Mouse (Mus musculus) heart, embryonic 16.5 days (tissue): Measurements from ENCODE around the gene Cog5. TPM values are rescaled to one million over a fixed set of nuclear protein-coding genes. Genes with fewer than 3 reads are reported as not detected.

Source experiments
- ATAC-seq: fragments of 200-750 bp; cut with Nextera tagmentation; replicated peaks from 2 replicates; pipeline ENCODE4 v1.8.0; 2017; ENCODE audit warnings: moderate number of reproducible peaks; ENCODE audit not compliant: insufficient read depth, low FRiP score; ENCODE audit errors: extremely low read depth
- H3K27ac ChIP-seq: fragments of 300-500 bp; sonication (generic); 2 replicates; pipeline ENCODE4 v1.5.1; 2014; ENCODE audit warnings: mild to moderate bottlenecking, low read length, control low read depth, moderate library complexity
- H3K27me3 ChIP-seq: fragments of 300-500 bp; sonication (generic); 2 replicates; pipeline ENCODE4 v1.6.1; 2014; ENCODE audit warnings: low read length, mixed read lengths; ENCODE audit not compliant: control insufficient read depth, insufficient read depth
- H3K36me3 ChIP-seq: fragments of 300-500 bp; sonication (generic); 2 replicates; pipeline ENCODE4 v1.6.1; 2014; ENCODE audit not compliant: control insufficient read depth, insufficient read depth
- H3K4me1 ChIP-seq: fragments of 300-500 bp; sonication (generic); 2 replicates; pipeline ENCODE4 v1.6.1; 2014; ENCODE audit warnings: low read length, mixed read lengths; ENCODE audit not compliant: control insufficient read depth, insufficient read depth
- H3K4me2 ChIP-seq: fragments of 300-500 bp; sonication (generic); 2 replicates; pipeline ENCODE4 v1.6.1; 2014; ENCODE audit warnings: low read depth, mild to moderate bottlenecking, control low read depth, low read length
- H3K4me3 ChIP-seq: fragments of 300-500 bp; sonication (generic); 2 replicates; pipeline ENCODE4 v1.5.1; 2014; ENCODE audit warnings: mild to moderate bottlenecking, control low read depth, low read length
- H3K9ac ChIP-seq: fragments of 300-500 bp; sonication (generic); 2 replicates; pipeline ENCODE4 v1.6.1; 2014; ENCODE audit warnings: low read length, control low read depth
- H3K9me3 ChIP-seq: fragments of 300-500 bp; sonication (generic); replicated peaks from 2 replicates; pipeline ENCODE4 v1.6.1; 2016; ENCODE audit warnings: low read length; ENCODE audit not compliant: control insufficient read depth
- WGBS: fragments of 180-500 bp; shearing (Covaris S2); extraction: QIAGEN DNeasy Blood & Tissue Kit; methylation state at CpG from one replicate; pipeline ENCODE4 v1.1.7; 2014; 5-methylcytosine and 5-hydroxymethylcytosine counted together
- polyA plus RNA-seq: library from polyadenylated mRNA; unstranded; fragments of >200 nt; fragmentation: Nextera tagmentation; extraction: Ambion mirVana; gene quantifications from 2 replicates; pipeline ENCODE4 v1.2.1, GENCODE M21; 2015

Gene Cog5
- polyA plus RNA-seq, 1 experiment from 2014 or later, result 27.3 TPM

DNA sequence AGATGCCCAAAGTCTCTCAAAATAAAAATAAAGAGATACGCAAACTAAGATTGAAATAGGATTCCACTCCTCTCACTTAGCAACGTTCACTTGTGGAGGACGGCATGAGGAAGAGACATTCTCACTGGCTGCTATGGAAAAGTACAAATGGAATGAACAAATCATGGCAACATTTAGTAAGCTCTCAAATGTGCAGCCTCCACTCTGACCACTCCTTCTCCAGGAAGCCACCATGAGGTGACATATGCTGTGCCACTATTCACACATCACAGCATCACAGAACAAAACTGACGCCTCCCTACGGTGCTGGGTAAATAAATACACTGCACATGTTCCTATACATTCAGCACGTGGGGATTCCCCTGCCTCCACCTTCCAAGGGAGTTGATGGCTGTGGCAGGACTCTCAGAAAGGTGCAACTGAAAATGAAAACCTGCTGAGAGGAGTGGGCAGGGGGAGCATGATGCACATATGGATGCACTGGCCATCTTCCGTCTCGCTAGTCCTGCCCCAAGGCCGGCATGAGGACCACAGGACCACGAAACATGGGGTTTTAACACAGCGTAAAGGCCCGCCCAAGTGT lies 323.0 kb downstream of the Cog5 start:
- H3K4me1 ChIP-seq, result peaks cover 7% of the 10 kb centered on the region
- no peaks in the 10 kb centered on the region for H3K36me3 ChIP-seq
- WGBS, result 72% methylated on average over 12 of the region's 12 CpGs
- H3K9me3 ChIP-seq, result no peaks in the 10 kb centered on the region
- no peak overlapping the region for H3K27ac ChIP-seq
- no peak overlapping the region for H3K4me3 ChIP-seq
- no peaks in the 10 kb centered on the region for H3K27me3 ChIP-seq
- no peak overlapping the region for H3K4me2 ChIP-seq
- no peak overlapping the region for H3K9ac ChIP-seq
- ATAC-seq, result no peak

DNA sequence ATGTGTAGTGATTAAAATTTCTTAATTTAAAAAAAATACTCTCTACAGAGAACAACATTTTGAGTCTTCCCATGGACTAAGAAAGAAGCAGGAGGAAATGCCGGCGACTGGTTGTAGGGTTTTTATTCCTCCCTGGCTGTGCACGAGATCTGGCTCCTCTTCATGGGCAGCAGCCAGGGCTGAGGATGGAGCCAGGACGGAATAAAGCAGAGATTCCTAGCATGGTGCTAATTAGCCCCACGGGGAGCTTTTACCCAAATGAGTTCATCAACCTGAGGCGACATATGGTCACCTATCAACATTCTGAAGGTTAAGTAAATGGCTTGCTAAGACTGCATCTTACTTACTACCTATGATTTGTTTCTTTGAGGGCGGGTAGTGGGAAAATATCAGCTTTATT lies 328.6 kb downstream of the Cog5 start:
- Histone ChIP-seq H3K4me1 (peaks cover 6% of the 10 kb centered on the region), H3K27ac (no peak overlapping the region), H3K27me3 (no peaks in the 10 kb centered on the region), H3K9ac (no peak overlapping the region), H3K36me3 (no peaks in the 10 kb centered on the region), H3K4me2 (no peak overlapping the region), H3K9me3 (no peaks in the 10 kb centered on the region), H3K4me3 (no peak overlapping the region)
- no peak for ATAC-seq
- 66% methylated on average over 7 of the region's 7 CpGs for WGBS

GRCm38 (mm10) chr12:31983769-31984168 lies 329.1 kb downstream of the Cog5 start:
- Histone ChIP-seq H3K4me1 (peaks cover 6% of the 10 kb centered on the region), H3K36me3 (no peaks in the 10 kb centered on the region), H3K9me3 (no peaks in the 10 kb centered on the region), H3K27ac (no peak overlapping the region), H3K4me3 (no peak overlapping the region), H3K27me3 (no peaks in the 10 kb centered on the region), H3K4me2 (no peak overlapping the region), H3K9ac (no peak overlapping the region)
- WGBS, result 70% methylated on average over 6 of the region's 6 CpGs
- ATAC-seq, result no peak

DNA sequence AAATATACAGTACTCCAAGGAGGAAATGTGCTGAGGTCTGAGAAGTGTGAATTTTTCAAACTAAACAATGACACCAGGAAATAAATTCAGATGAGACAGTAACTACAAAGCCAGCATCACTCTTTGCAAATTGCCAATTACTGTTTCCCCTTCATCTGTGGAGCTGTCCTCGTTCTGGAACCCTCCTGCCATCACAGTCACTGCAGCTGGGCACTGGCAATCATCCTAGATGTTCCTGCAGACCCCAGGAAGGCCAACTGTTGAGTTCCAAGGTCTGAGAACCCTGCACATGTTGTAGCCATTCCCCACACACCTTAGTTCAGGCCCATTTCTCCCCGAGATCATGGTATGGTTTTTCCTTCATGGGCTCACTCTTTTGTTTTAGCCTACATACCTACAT lies 329.5 kb downstream of the Cog5 start:
- no peak overlapping the region for H3K9ac ChIP-seq
- peaks cover 6% of the 10 kb centered on the region for H3K4me1 ChIP-seq
- no peaks in the 10 kb centered on the region for H3K9me3 ChIP-seq
- H3K4me2 ChIP-seq, result peak overlapping the region; percentile 32; the same call in 1 of the 2 replicates
- no peak overlapping the region for H3K4me3 ChIP-seq
- H3K36me3 ChIP-seq, result no peaks in the 10 kb centered on the region
- 56% methylated on average over 2 of the region's 2 CpGs for WGBS
- H3K27ac ChIP-seq, result no peak overlapping the region
- no peak for ATAC-seq
- H3K27me3 ChIP-seq, result no peaks in the 10 kb centered on the region

DNA sequence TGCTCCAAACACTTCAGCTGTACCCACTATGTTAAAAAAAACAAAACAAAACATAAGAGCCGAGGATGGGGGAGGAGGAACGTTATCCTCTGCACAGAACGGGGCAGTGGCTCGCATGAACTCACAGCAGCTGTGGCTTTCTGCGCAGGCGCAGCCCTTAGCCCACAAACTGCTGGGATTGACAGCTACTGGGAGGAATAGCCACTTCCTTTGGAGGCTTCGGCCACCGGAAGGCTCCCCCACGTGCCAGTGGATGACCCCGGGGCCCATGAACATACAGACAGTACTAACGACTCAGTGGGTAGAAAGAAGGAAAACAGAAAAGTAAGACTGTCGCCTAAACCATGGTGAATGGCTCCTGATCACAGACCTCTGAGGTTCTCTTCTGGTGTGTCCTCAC lies 330.0 kb downstream of the Cog5 start:
- no peak; the same call in 1 of the 2 replicates for ATAC-seq
- WGBS, result 55% methylated on average over 12 of the region's 12 CpGs
- H3K4me2 ChIP-seq, result peak overlapping the region; percentile 32; the same call in 1 of the 2 replicates
- peaks cover 6% of the 10 kb centered on the region for H3K4me1 ChIP-seq
- no peak overlapping the region for H3K4me3 ChIP-seq
- no peak overlapping the region for H3K27ac ChIP-seq
- no peaks in the 10 kb centered on the region for H3K36me3 ChIP-seq
- H3K27me3 ChIP-seq, result no peaks in the 10 kb centered on the region
- H3K9ac ChIP-seq, result no peak overlapping the region
- no peaks in the 10 kb centered on the region for H3K9me3 ChIP-seq

- Histone ChIP-seq H3K27ac (no peak overlapping the region), H3K27me3 (no peaks in the 10 kb centered on the region), H3K4me2 (no peak overlapping the region), H3K9me3 (no peaks in the 10 kb centered on the region), H3K9ac (no peak overlapping the region), H3K4me1 (peaks cover 6% of the 10 kb centered on the region), H3K4me3 (no peak overlapping the region), H3K36me3 (no peaks in the 10 kb centered on the region)
- no peak for ATAC-seq
- WGBS, result 59% methylated on average over 6 of the region's 6 CpGs
Observed at GRCm38 (mm10) chr12:31985738-31986137, 331.1 kb downstream of the Cog5 start.

DNA sequence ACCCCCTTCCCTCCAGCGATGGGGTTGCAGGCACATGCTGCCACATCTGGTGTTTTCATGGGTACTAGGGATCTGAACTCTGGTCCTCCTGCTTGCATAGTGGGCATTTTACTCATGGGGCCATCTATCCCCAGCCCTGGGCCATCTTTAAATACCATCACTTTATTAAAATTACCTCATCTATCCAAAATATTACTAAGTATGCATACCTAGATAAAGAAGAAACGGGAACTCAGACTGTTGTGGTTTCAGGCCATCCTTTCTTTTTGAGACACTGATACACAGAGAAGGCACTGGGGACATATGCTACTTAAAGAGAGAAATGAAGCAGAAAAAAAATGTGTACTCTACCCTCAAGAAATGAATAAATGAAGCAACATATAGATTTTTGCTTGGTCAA lies 331.8 kb downstream of the Cog5 start:
- no peaks in the 10 kb centered on the region for H3K27me3 ChIP-seq
- H3K27ac ChIP-seq, result no peak overlapping the region
- no peaks in the 10 kb centered on the region for H3K36me3 ChIP-seq
- WGBS, result 80% methylated on average over 2 of the region's 2 CpGs
- no peaks in the 10 kb centered on the region for H3K9me3 ChIP-seq
- no peak for ATAC-seq
- H3K4me3 ChIP-seq, result no peak overlapping the region
- H3K4me1 ChIP-seq, result peaks cover 6% of the 10 kb centered on the region
- H3K9ac ChIP-seq, result no peak overlapping the region
- no peak overlapping the region for H3K4me2 ChIP-seq

Other genes starting within 250 kb of the Cog5 start
- gene Cbll1, start 155.3 kb upstream of the Cog5 start, polyA plus RNA-seq, result 8.4 and 9.4 TPM in 2 replicates
- 0.27 and 0.88 TPM in 2 replicates for gene Slc26a4, start 94.9 kb upstream of the Cog5 start, polyA plus RNA-seq
- 41.4 and 50.0 TPM in 2 replicates for gene Bcap29, start 20.2 kb upstream of the Cog5 start, polyA plus RNA-seq
- 7.1 and 7.4 TPM in 2 replicates for gene Dus4l, start within 50 bp of the Cog5 start, polyA plus RNA-seq
- 7.5 and 8.1 TPM in 2 replicates for gene Gpr22, start 59.1 kb downstream of the Cog5 start, polyA plus RNA-seq